Mouse (Mus musculus) MEL (cell line): ENCODE data around the gene Nfatc3. TPM values are rescaled to one million over a fixed set of nuclear protein-coding genes. Genes with fewer than 3 reads are reported as not detected.
A peak's percentile ranks its signal among the peaks of the same experiment; 100 is the strongest.

Experiments used
- DNase-seq: peaks from one replicate; pipeline ENCODE4 v3.0.0; 2011; ENCODE audit warnings: low read depth, low spot score
- H3K27ac ChIP-seq: 2 replicates; pipeline ENCODE4 v1.5.1; 2012; ENCODE audit warnings: low read depth, mild to moderate bottlenecking, control low read depth, low read length, moderate library complexity; ENCODE audit not compliant: control insufficient read depth
- H3K27me3 ChIP-seq, 2 experiments: fragments of 150-350 bp in 1 of 2; sonication (generic) in 1 of 2; 2 replicates each; pipeline ENCODE4 v1.6.1; 2012; ENCODE audit warnings: low read length in 2 of 2, mild to moderate bottlenecking in 2 of 2, improper control_type of control experiment in 1 of 2, moderate library complexity in 1 of 2; ENCODE audit not compliant: insufficient read depth in 2 of 2, control insufficient read depth in 1 of 2
- H3K36me3 ChIP-seq, 2 experiments: 2 replicates each; pipeline ENCODE4 v1.6.1; 2012 to 2014; ENCODE audit warnings: low read length in 2 of 2, improper control_type of control experiment in 1 of 2, inconsistent platforms in 1 of 2, mild to moderate bottlenecking in 1 of 2; ENCODE audit not compliant: insufficient read depth in 2 of 2, control insufficient read depth in 1 of 2
- H3K4me1 ChIP-seq, 2 experiments: fragments of 150-350 bp in 1 of 2; sonication (generic) in 1 of 2; 2 replicates each; pipeline ENCODE4 v1.6.1; 2012; ENCODE audit warnings: low read length in 2 of 2, improper control_type of control experiment in 1 of 2, mild to moderate bottlenecking in 1 of 2; ENCODE audit not compliant: insufficient read depth in 2 of 2, control insufficient read depth in 1 of 2
- H3K4me3 ChIP-seq, 2 experiments: fragments of 150-350 bp in 1 of 2; sonication (generic) in 1 of 2; 2 replicates each; pipeline ENCODE4 v1.5.1; 2012; ENCODE audit warnings: low read depth in 2 of 2, low read length in 2 of 2, mild to moderate bottlenecking in 2 of 2, moderate library complexity in 2 of 2, control low read depth in 1 of 2, improper control_type of control experiment in 1 of 2; ENCODE audit not compliant: control insufficient read depth in 1 of 2, insufficient read depth in 1 of 2
- H3K79me2 ChIP-seq: 2 replicates; pipeline ENCODE4 v1.6.1; 2012; ENCODE audit warnings: mild to moderate bottlenecking, low read length, moderate library complexity; ENCODE audit not compliant: control insufficient read depth, poor library complexity, insufficient read depth
- H3K9ac ChIP-seq: 2 replicates; pipeline ENCODE4 v1.6.1; 2012; ENCODE audit warnings: low read depth, mild to moderate bottlenecking, control low read depth, low read length, moderate library complexity; ENCODE audit not compliant: control insufficient read depth, poor library complexity, severe bottlenecking
- H3K9me3 ChIP-seq: fragments of 150-350 bp; sonication (generic); replicated peaks from 2 replicates; pipeline ENCODE4 v1.6.1; 2012; ENCODE audit warnings: mild to moderate bottlenecking, low read length, improper control_type of control experiment, moderate library complexity; ENCODE audit not compliant: insufficient read depth
- GABPA ChIP-seq: IDR thresholded peaks from 2 replicates; pipeline ENCODE4 v1.6.1; 2012; ENCODE audit warnings: low read depth, mild to moderate bottlenecking, inconsistent platforms, low read length, improper control_type of control experiment, moderate library complexity
- MAFK ChIP-seq: IDR thresholded peaks from 2 replicates; pipeline ENCODE4 v1.6.1; 2011; ENCODE audit warnings: low read depth, mild to moderate bottlenecking, low read length, improper control_type of control experiment, borderline replicate concordance
- MAZ ChIP-seq: IDR thresholded peaks from 2 replicates; pipeline ENCODE4 v1.6.1; 2012; ENCODE audit warnings: low read depth, mild to moderate bottlenecking, inconsistent platforms, low read length, improper control_type of control experiment
- MEF2A ChIP-seq: IDR thresholded peaks from 2 replicates; pipeline ENCODE4 v1.6.1; 2014; ENCODE audit warnings: low read depth, mild to moderate bottlenecking, inconsistent platforms, low read length, improper control_type of control experiment; ENCODE audit not compliant: poor library complexity, insufficient replicate concordance, severe bottlenecking; ENCODE audit errors: extremely low read depth
- NELFE ChIP-seq: IDR thresholded peaks from 2 replicates; pipeline ENCODE4 v1.6.1; 2011; ENCODE audit warnings: low read depth, low read length, improper control_type of control experiment
- POLR2AphosphoS2 ChIP-seq: IDR thresholded peaks from 2 replicates; pipeline ENCODE4 v1.6.1; 2011; ENCODE audit warnings: low read length, improper control_type of control experiment
- RAD21 ChIP-seq: IDR thresholded peaks from 2 replicates; pipeline ENCODE4 v1.6.1; 2011; ENCODE audit warnings: mild to moderate bottlenecking, low read depth, low read length, improper control_type of control experiment
- RCOR1 ChIP-seq: IDR thresholded peaks from 2 replicates; pipeline ENCODE4 v1.6.1; 2012; ENCODE audit warnings: low read depth, mild to moderate bottlenecking, inconsistent platforms, low read length, improper control_type of control experiment
- USF1 ChIP-seq: IDR thresholded peaks from 2 replicates; pipeline ENCODE4 v1.6.1; 2014; ENCODE audit warnings: low read depth, mild to moderate bottlenecking, inconsistent platforms, low read length, improper control_type of control experiment, moderate library complexity
- ZKSCAN1 ChIP-seq: IDR thresholded peaks from 2 replicates; pipeline ENCODE4 v1.6.1; 2012; ENCODE audit warnings: low read depth, mild to moderate bottlenecking, inconsistent platforms, low read length, improper control_type of control experiment, moderate library complexity
- ZMIZ1 ChIP-seq: IDR thresholded peaks from 2 replicates; pipeline ENCODE4 v1.6.1; 2012; ENCODE audit warnings: low read depth, mild to moderate bottlenecking, inconsistent platforms, low read length, improper control_type of control experiment, moderate library complexity
- ZNF384 ChIP-seq: IDR thresholded peaks from 2 replicates; pipeline ENCODE4 v1.6.1; 2012; ENCODE audit warnings: low read depth, mild to moderate bottlenecking, inconsistent platforms, low read length, improper control_type of control experiment
- polyA plus RNA-seq, 2 experiments: library from polyadenylated mRNA; stranded (reverse) in 1 of 2; unstranded in 1 of 2; fragments of >175 nt in 1 of 2; fragments of >200 nt in 1 of 2; gene quantifications; 2 replicates each; pipeline versions ENCODE4 v1.2.1 to v1.2.4; 2012; ENCODE audit warnings: low replicate concordance in 2 of 2, low read depth in 1 of 2; ENCODE audit not compliant: insufficient read length in 2 of 2, insufficient read depth in 1 of 2, missing spikeins in 1 of 2
- total RNA-seq: library from RNA; depleted of rRNA; stranded (reverse); fragments of 300-350 nt; gene quantifications from 2 replicates; pipeline ENCODE4 v1.2.3, GENCODE M21; 2012

Gene Nfatc3
- total and polyA plus RNA-seq, 3 experiments: 14.4 to 59.3 (median 50.2) TPM

GRCm38 (mm10) chr8:106147868-106148565 lies 89.4 kb downstream of the Nfatc3 start:
- Histone ChIP-seq H3K4me1 (peaks cover 0 to 26% of the 10 kb centered on the region in 2 experiments; a peak in 3 of 4 replicates), H3K27ac (no peak overlapping the region), H3K9me3 (no peaks in the 10 kb centered on the region), H3K27me3 (no peaks in the 10 kb centered on the region), H3K4me3 (no peak overlapping the region), H3K79me2 (peaks cover 2% of the 10 kb centered on the region; the same call in 1 of the 2 replicates), H3K36me3 (peaks cover 0 to 23% of the 10 kb centered on the region in 2 experiments; a peak in 2 of 4 replicates), H3K9ac (no peak overlapping the region)
- no peak for DNase-seq
- TF ChIP-seq ZNF384 (peak; percentile 68), USF1 (no peak)

GRCm38 (mm10) chr8:106149025-106149424 lies 90.4 kb downstream of the Nfatc3 start:
- Histone ChIP-seq H3K9me3 (no peaks in the 10 kb centered on the region), H3K27me3 (no peaks in the 10 kb centered on the region), H3K9ac (peak overlapping the region; percentile 33), H3K27ac (no peak overlapping the region), H3K4me1 (peaks cover 0 to 31% of the 10 kb centered on the region in 2 experiments; a peak in 3 of 4 replicates), H3K4me3 (no peak overlapping the region), H3K79me2 (peaks cover 2% of the 10 kb centered on the region; the same call in 1 of the 2 replicates), H3K36me3 (peaks cover 0 to 26% of the 10 kb centered on the region in 2 experiments; a peak in 2 of 4 replicates)
- no peak for TF ChIP-seq GABPA
- TF ChIP-seq MAFK: no peak
- TF ChIP-seq MEF2A: no peak
- no peak for TF ChIP-seq MAZ
- no peak for TF ChIP-seq ZKSCAN1
- no peak for TF ChIP-seq ZMIZ1
- TF ChIP-seq RAD21: no peak
- no peak for TF ChIP-seq RCOR1
- no peak for TF ChIP-seq NELFE
- no peak for TF ChIP-seq POLR2AphosphoS2
- DNase-seq: no peak
